Mouse (Mus musculus) mesoderm, embryonic 11.5 days (tissue): ENCODE results near the gene Kctd19.

Experiments
- DNase-seq: peaks from one replicate; pipeline ENCODE4 v3.0.0-alpha.2; 2012; ENCODE audit warnings: low read depth, low spot score

Gene Kctd19

GRCm38 (mm10) chr8:105422006-105422405 lies 8.7 kb upstream of the Kctd19 start:
- no peak for DNase-seq

DNA sequence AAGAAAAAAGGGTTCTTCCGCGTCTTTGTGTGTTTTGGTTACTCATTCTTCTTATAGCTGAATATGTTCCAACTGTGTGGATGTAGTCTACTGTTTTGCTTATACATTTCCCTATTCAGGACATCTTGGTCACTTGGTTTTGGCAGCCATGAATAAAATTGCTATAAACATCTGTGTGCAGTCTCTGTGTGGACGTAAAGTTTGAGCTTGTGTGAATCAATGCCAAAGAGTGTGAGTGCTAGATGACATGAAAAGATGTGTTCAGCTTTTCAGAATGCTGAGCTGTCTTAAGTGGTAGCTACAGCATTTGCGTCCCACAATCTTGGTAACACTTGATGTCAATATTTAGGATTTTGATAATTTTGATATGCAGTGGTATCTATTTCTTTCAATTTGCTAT lies 6.5 kb upstream of the Kctd19 start:
- no peak for DNase-seq

DNA sequence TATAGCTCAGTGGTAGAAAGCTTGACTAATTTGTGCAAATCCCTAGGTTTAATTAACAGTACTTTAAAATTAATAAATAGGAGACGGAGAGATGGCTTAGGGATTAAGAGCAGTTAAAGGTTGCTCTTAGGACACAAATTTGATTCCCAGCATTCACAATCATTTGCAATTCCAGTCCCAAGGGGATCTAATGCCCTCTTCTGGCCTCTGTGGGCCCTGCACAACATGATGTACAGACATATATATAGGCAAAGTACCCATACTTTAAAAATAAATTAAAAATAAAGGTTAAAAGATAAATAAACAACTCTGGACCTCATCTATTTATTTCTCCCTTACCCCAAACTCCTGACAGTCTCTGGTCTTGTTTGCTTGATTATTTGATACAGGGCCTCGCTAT lies 5.7 kb upstream of the Kctd19 start:
- no peak for DNase-seq

DNA sequence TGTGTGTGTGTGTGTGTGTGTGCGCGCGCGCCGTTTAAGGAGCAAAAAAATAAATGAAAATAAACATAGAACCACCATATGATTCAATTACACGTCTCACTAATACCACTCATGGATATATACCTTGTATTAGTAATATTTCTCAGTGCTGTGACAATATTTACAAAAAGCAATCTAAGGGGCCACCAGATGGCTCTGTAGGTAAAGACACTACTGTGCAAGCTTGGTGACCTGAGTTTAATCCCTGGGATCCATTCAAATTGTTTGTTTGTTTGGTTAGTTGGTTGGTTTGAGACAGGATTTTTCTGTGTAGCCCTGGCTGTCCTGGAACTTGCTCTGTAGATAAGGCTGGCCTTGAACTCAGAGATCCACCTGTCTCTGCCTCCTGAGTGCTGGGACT lies 3.4 kb downstream of the Kctd19 start:
- no peak for DNase-seq

DNA sequence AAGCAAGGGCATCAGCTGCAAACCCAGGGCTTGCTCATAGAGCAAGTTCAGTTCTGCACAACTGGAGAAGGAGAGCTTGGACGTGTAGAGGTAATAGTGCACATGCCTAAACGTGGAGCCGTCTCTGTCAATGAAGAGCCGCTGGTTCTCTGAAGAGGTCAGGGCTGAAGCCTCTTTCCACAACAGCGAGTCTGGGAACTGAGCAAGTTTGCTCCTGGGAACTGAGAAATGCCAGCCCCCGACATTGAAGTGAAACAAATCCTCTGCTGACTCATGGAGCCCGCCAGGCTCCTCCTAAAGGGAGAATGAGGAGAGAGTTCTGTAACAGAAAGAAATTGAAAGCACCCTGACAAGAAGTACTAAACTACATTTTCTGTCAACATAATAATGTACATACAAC lies 5.0 kb downstream of the Kctd19 start:
- DNase-seq: no peak

GRCm38 (mm10) chr8:105406416-105406815 lies 6.9 kb downstream of the Kctd19 start:
- no peak for DNase-seq

DNA sequence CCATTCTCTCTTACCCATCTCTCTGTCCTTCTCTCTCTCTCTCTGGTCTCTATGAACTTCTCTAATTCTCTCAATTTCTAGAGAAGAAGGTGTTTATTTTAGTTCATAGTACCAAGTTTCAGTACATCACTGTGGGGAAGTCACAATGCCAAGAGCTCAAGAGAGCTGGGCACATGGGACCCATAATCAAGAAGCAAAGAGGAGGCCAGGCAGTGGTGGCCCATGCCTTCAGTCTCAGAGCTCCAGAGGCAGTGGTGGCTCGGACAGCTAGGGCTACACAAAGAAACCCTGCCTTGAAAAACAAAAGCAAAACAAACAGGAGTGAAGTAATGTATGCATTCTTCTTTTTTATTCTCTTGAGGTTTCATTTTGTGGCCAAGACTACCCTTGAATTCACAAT lies 8.8 kb downstream of the Kctd19 start:
- DNase-seq: no peak

- DNase-seq: no peak
These were observed 9.8 kb downstream of the Kctd19 start for GRCm38 (mm10) chr8:105403467-105403866.

DNA sequence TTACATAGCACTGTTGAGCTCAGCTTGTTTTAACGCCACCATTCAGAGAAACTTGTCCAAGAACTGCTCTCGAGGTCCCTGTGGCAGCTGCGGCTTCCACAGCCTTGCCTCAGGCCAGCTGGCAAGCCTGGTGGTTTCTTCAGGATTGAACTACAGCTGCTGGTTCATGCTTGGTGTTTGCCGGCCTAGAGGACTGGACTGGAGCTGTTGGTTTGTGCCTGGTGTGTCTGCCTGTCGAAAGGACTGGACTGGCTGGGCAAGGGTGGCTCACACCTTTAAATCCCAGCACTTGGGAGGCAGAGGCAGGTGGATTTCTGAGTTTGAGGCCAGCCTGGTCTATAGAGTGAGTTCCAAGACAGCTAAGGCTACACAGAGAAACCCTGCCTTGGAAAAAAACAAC lies 13.3 kb downstream of the Kctd19 start:
- no peak for DNase-seq

DNA sequence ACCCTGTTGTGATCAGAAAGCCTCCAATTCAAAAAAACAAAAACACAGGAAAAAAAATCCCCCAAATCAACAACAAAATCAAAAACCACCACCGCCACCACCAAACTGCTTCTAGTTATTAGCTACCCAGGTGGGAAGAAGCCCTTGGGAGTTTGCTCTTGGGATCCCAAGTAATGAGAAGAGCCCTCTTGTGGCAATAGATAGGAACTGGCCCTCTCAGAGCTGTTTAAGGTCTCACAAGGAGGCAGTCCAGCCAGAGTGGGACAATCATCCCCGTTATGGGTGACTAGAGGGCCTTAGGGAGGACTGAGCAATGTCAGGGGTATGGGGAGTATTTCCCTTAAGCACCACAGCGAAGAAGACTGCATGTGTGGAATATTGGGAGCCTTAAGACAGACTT lies 15.6 kb downstream of the Kctd19 start:
- DNase-seq: peak; percentile 47

- no peak for DNase-seq
These were observed 19.4 kb downstream of the Kctd19 start for GRCm38 (mm10) chr8:105393915-105394314.

DNA sequence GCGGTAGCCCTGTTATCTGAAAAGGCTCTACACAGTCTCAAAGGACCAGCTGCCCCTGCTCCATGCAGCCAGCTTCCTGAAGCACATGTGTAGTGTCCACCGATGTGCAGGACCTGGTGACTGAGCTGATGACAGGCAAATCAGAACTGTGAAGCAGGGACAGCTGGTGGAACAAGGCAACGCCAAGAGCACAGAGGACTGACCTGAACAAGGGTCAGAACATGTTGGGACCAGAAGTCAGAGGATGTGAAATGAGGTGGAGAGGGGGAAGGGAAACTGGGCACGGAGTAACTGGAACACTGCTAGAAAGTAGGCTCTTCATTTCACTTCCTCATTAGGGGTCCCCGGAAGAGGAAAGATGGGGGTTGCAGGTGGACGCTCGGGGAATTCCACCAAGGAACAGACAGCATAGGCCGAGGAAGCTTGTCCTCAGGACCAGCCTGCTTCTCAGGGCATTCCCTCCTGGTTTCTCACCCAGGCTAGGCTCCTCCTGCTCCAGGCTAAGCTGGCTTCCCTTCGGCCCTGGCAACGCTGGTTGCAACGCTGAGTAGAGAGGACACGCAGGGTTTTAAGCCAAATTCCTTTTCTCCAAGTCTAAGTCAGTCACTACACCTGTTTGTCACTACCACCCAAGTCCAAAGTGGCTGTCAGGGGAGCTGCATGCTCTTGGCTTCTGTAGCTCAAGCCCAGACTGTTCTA lies 20.1 kb downstream of the Kctd19 start:
- DNase-seq: no peak

GRCm38 (mm10) chr8:105389096-105389495 lies 24.2 kb downstream of the Kctd19 start:
- DNase-seq: no peak

DNA sequence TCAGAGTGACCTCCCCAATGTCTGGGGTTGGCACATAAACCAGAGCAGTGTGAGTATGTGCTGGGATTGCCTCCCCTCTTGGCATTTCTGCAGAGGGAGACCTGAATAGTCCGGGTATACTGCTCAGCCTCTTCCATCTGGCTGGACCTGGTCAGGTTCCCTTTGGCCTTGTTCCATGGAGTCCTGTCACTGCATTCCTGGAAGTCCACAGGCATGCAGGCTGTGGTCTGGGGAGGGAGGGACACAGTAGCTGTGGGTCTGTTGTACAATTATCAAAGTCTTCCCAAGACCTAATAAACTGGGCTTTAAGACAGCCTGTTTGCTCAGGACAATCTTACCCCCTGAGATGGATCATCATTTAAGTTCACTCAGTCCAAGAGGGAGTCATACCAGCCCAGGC lies 26.2 kb downstream of the Kctd19 start:
- DNase-seq: no peak

DNA sequence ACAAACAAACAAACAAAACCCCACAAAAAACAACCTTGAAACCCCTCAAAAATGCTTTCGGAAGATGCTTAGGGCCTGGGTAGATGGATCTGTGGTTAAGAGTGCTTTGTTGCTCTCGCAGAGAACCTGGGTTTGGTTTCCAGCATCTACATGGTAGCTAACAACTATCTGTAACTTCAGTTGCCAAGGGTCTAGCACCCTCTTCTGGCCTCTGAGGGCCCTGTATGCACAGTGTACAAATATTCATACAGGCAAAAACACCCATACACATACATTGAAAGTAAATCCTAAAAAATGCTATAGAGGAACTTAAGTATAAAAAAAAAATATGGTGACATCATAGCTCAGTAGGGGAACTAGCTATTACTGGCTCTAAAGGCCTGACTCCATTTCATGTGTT lies 29.2 kb downstream of the Kctd19 start:
- no peak for DNase-seq

DNA sequence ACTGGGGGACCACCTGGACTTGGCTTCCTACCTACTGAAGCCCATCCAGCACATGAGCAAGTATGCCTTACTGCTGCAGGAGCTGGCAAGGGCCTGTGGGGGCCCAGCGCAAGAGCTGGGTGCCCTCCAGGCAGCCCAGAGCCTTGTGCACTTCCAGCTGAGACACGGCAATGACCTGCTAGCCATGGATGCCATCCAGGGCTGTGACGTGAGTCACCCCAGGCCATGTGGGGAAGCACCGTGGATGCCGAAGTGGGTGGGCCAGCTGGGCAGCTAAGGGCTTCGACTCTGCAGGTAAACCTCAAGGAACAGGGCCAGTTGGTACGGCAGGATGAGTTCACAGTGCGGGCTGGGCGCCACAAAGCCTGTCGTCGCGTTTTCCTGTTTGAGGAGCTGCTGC lies 33.0 kb downstream of the Kctd19 start:
- no peak for DNase-seq

DNA sequence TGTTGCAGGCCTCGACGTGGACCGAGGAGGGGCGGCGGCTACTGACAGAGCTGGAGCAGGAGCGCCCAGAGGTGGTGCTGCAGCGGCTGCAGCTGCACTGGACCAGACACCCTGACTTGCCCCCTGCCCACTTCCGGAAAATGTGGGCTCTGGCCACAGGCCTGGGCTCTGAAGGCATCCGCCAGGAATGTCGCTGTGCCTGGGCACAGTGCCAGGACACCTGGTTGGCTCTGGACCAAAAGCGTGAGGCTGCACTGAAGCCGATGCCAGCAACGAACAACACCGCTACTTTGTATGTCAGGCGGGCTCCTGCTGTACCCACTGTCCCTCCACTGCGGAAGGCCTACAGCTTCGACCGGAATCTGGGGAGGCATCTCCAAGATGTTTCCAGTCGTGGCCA lies 34.6 kb downstream of the Kctd19 start:
- DNase-seq: no peak

- peak; percentile 60 for DNase-seq
These were observed 38.8 kb downstream of the Kctd19 start for GRCm38 (mm10) chr8:105374513-105374966.

- DNase-seq: no peak
These were observed 40.3 kb downstream of the Kctd19 start, which contains the start of gene Plekhg4 for GRCm38 (mm10) chr8:105373032-105373431. TSS of gene Plekhg4 (plus strand) at chr8:105373274.

DNA sequence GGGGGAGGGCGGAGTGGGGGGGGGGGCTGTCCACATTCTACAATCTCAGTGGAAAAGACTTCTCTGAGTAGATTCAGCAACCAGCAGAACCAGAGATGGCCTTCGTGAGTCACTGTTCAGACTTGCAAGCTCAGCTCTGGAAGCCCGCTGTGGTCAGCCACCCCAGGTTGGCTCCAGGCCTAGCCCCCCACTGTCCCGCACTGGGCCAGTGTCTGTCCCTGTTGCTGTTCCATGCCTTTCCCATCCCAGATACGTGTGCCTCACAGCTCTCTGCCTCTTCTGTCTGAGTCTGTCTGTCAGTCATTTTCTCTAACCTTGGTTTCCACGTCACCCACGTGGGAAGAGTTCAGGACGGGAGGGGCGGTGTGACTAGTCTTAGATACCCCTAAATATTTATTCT lies 40.8 kb downstream of the Kctd19 start:
- DNase-seq: no peak

- DNase-seq: no peak
These were observed 46.2 kb downstream of the Kctd19 start for GRCm38 (mm10) chr8:105367107-105367506.

GRCm38 (mm10) chr8:105361751-105362702 lies 51.3 kb downstream of the Kctd19 start:
- no peak for DNase-seq

DNA sequence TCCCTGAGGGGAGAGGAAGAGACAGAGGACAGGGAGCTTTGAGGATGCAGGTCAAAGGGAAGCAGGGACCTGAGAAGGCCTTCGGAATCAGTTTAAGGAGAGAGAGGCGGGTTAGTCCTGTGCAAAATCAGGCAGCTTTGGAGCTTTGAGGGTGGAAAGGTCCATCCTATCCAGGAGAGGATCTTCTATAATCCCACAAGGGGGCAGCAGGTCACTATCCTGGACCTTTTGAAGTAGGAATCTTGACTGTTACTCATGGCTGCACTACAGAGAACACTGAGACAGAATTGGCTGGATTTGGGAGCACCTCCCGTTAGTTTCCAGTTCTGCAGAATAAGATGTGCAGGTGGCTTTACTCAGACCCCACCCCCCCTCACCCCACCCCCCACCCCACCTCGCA lies 53.7 kb downstream of the Kctd19 start:
- peak; percentile 59 for DNase-seq
